ENCODE assay signal across 8 mouse cellular contexts in the genomic region with DNA sequence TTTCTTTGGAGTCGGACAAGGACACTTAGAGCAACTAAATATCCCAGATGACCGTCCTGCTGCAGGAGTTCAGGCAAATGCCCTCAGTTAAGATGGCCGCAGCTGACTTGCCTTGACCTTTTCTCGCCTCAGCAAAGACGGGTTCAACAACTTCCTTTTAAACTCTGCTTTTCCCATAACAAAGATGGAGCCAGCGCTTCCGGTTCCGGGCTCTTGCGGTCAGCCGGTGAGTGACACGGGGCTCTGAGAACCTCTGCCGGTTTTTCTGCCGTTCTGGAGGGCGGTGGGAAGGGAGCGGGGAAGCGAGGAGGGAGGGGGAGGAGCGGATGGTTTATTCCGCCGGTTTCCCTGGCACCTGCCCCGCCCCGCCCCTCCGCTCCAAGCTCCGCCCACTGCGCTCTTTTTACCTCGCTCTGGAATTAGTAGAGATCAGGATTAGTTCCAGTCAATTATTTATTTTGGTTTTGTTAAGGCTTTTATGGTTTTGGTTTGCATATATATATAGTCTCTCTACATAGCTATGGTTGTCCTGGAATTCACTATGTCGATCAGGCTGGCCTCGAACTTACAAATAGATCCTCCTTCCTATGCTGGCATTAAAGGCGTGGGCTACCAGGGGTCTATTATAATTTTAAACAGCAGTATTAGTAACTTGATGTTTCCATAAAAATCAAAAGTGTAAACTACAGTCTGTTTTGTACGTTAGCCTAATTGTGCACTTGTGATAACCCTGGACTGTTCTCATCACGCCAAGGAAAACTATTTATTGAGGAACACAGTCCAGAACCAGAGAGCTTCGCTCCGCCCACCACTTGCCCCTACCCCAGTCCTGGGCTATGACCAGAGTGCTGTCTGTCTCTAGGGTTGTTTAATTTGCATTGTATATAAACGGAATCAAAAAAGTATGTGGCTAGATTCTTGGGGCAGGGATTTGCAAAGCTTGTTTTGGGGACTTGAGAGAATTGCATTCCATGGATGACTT. TPM values are rescaled to one million over a fixed set of nuclear protein-coding genes. Genes with fewer than 3 reads are reported as not detected.
DNase-seq lines count a peak whose midpoint lies in the region; ATAC-seq and TF ChIP-seq lines count a peak whose summit lies in the region.

A gene (plus strand): TSS at position 176 of the 982 bp plus-strand sequence.

- H3K36me3 ChIP-seq in embryonic facial prominence, embryonic 13.5 days, result peaks cover 5% of the 10 kb centered on the region; the same call in 1 of the 2 replicates
- H3K36me3 ChIP-seq in kidney, adult 2 months (ENCODE audit: control insufficient read depth, insufficient read depth, low read length), result no peaks in the 10 kb centered on the region
- no peaks in the 10 kb centered on the region for H3K36me3 ChIP-seq in limb, embryonic 12.5 days
- H3K36me3 ChIP-seq in midbrain, embryonic 15.5 days (replicated peaks), result no peaks in the 10 kb centered on the region
- H3K36me3 ChIP-seq in spleen, adult 2 months (ENCODE audit: control insufficient read depth, insufficient read depth, low read length), result no peaks in the 10 kb centered on the region; the same call in 1 of the 2 replicates

- no peaks in the 10 kb centered on the region for H3K27me3 ChIP-seq in embryonic facial prominence, embryonic 13.5 days
- H3K27me3 ChIP-seq in kidney, adult 2 months (replicated peaks; ENCODE audit: control insufficient read depth, insufficient read depth, low read length), result no peaks in the 10 kb centered on the region
- H3K27me3 ChIP-seq in limb, embryonic 12.5 days, result no peaks in the 10 kb centered on the region
- H3K27me3 ChIP-seq in midbrain, embryonic 15.5 days (replicated peaks), result no peaks in the 10 kb centered on the region
- H3K27me3 ChIP-seq in spleen, adult 2 months (ENCODE audit: control insufficient read depth, insufficient read depth, low read length), result no peaks in the 10 kb centered on the region

- H3K4me2 ChIP-seq in embryonic facial prominence, embryonic 13.5 days, result peak within 1 kb of the TSS; percentile 59
- H3K4me2 ChIP-seq in limb, embryonic 12.5 days, result peak within 1 kb of the TSS; percentile 51
- H3K4me2 ChIP-seq in midbrain, embryonic 15.5 days, result peak within 1 kb of the TSS; percentile 58

- peak; percentile 61; the same call in 1 of the 2 replicates for ATAC-seq in embryonic facial prominence, embryonic 13.5 days (ENCODE audit: insufficient number of reproducible peaks, insufficient read depth, low FRiP score, low TSS enrichment, low read depth)
- ATAC-seq in limb, embryonic 12.5 days (ENCODE audit: insufficient number of reproducible peaks, insufficient read depth, low FRiP score, low TSS enrichment, low read depth), result peak; percentile 79
- ATAC-seq in midbrain, embryonic 15.5 days (replicated peaks), result peak; percentile 95

- WGBS in embryonic facial prominence, embryonic 13.5 days, result 7% methylated on average over 33 of the region's 33 CpGs
- 8% methylated on average over 33 of the region's 33 CpGs for WGBS in kidney, adult 2 months
- 10% methylated on average over 32 of the region's 33 CpGs for WGBS in limb, embryonic 12.5 days
- whole genome bisulfite sequencing in midbrain, embryonic 15.5 days, result 10% methylated on average over 33 of the region's 33 CpGs
- 16% methylated on average over 33 of the region's 33 CpGs for WGBS in spleen, adult 2 months

- TF ChIP-seq POLR2A in kidney, adult 2 months (IDR thresholded peaks at IDR 0.05; ENCODE audit: low read depth, low read length), result no peak
- peak; percentile 1; the same call in 1 of the 2 replicates for TF ChIP-seq POLR2A in spleen, adult 2 months (IDR thresholded peaks at IDR 0.05; ENCODE audit: low read depth, low read length)

- peak within 1 kb of the TSS; percentile 82 for H3K27ac ChIP-seq in embryonic facial prominence, embryonic 13.5 days
- H3K27ac ChIP-seq in kidney, adult 2 months (ENCODE audit: insufficient read depth, low read depth, low read length), result peak within 1 kb of the TSS; percentile 73
- peak within 1 kb of the TSS; percentile 72 for H3K27ac ChIP-seq in limb, embryonic 12.5 days
- H3K27ac ChIP-seq in midbrain, embryonic 15.5 days, result peak within 1 kb of the TSS; percentile 79
- H3K27ac ChIP-seq in spleen, adult 2 months (ENCODE audit: insufficient read depth, low read length), result peak within 1 kb of the TSS; percentile 60

- peaks cover 23% of the 10 kb centered on the region for H3K4me1 ChIP-seq in embryonic facial prominence, embryonic 13.5 days
- 0 out of 2 replicates have a peak, but pooled peaks cover 3% of the 10 kb centered on the region for H3K4me1 ChIP-seq in kidney, adult 2 months (ENCODE audit: control insufficient read depth, insufficient read depth, low read length)
- no peaks in the 10 kb centered on the region; the same call in 1 of the 2 replicates for H3K4me1 ChIP-seq in limb, embryonic 12.5 days (replicated peaks)
- peaks cover 17% of the 10 kb centered on the region; the same call in 1 of the 2 replicates for H3K4me1 ChIP-seq in midbrain, embryonic 15.5 days
- H3K4me1 ChIP-seq in spleen, adult 2 months (ENCODE audit: control insufficient read depth, insufficient read depth, insufficient read length), result peaks cover 4% of the 10 kb centered on the region

- H3K9ac ChIP-seq in embryonic facial prominence, embryonic 13.5 days, result peak within 1 kb of the TSS; percentile 66
- H3K9ac ChIP-seq in limb, embryonic 12.5 days (replicated peaks), result peak within 1 kb of the TSS; percentile 54
- H3K9ac ChIP-seq in midbrain, embryonic 15.5 days, result peak within 1 kb of the TSS; percentile 56

- no peaks in the 10 kb centered on the region for H3K9me3 ChIP-seq in embryonic facial prominence, embryonic 13.5 days
- H3K9me3 ChIP-seq in limb, embryonic 12.5 days, result no peaks in the 10 kb centered on the region
- H3K9me3 ChIP-seq in midbrain, embryonic 15.5 days, result no peaks in the 10 kb centered on the region

- DNase-seq in 3134 (ENCODE audit: extremely low read depth, insufficient read length, low spot score), result peak; percentile 90
- DNase-seq in adrenal gland, postnatal 36 days, result peak; percentile 92 to 93
- peak; percentile 95 to 96 for DNase-seq in heart, adult 18-20 months
- peak; percentile 97 for DNase-seq in kidney, adult 2 months
- DNase-seq in spleen, adult 2 months (ENCODE audit: low read depth in 1 of 2, low spot score in 2 of 2), result peak; percentile 69 to 82

- 0 out of 2 replicates have a peak, but pooled peaks have one; percentile 13 for TF ChIP-seq CTCF in kidney, adult 2 months (conservative IDR thresholded peaks at IDR 0.05; ENCODE audit: insufficient read depth, insufficient read length, low read depth, low read length)
- no peak for TF ChIP-seq CTCF in spleen, adult 2 months (IDR thresholded peaks at IDR 0.05; ENCODE audit: extremely low read depth, insufficient read depth, insufficient read length, insufficient replicate concordance)

- peak within 1 kb of the TSS; percentile 61 for H3K4me3 ChIP-seq in embryonic facial prominence, embryonic 13.5 days
- peak within 1 kb of the TSS; percentile 83 for H3K4me3 ChIP-seq in kidney, adult 2 months (ENCODE audit: insufficient read depth, low read depth, low read length)
- peak within 1 kb of the TSS; percentile 59 for H3K4me3 ChIP-seq in limb, embryonic 12.5 days (replicated peaks)
- H3K4me3 ChIP-seq in midbrain, embryonic 15.5 days, result peak within 1 kb of the TSS; percentile 54
- H3K4me3 ChIP-seq in spleen, adult 2 months (ENCODE audit: extremely low read depth, insufficient read depth, insufficient read length), result peak within 1 kb of the TSS; percentile 75

RNA-seq across cellular contexts. Expression of the gene that starts here (rescaled TPM):
- 10 to 100 TPM in 1 of 2 experiments, 1 to 10 TPM in 1; 7.7 to 12.8 TPM for total RNA-seq in adrenal gland, postnatal 36 days (2021)
- polyA plus RNA-seq in embryonic facial prominence, embryonic 13.5 days (2015; fragmentation: Nextera tagmentation; extraction: Ambion mirVana), result 15.0 and 16.5 TPM in 2 replicates
- total RNA-seq in heart, adult 18-20 months (2021), result 10 to 100 TPM; 36.7 to 57.1 TPM
- 12.9 and 15.3 TPM in 2 replicates for polyA plus RNA-seq in kidney, adult 2 months (2012; rRNA removed)
- polyA plus RNA-seq in limb, embryonic 12.5 days (2016; fragmentation: Nextera tagmentation; extraction: Ambion mirVana), result 18.2 and 19.9 TPM in 2 replicates
- polyA plus RNA-seq in midbrain, embryonic 15.5 days (2015; fragmentation: Nextera tagmentation; extraction: Ambion mirVana), result 21.4 and 21.8 TPM in 2 replicates
- polyA plus RNA-seq in spleen, adult 2 months (2012; rRNA removed), result 12.7 TPM in 2 replicates

Comparison
In these comparisons a context has a peak if more than half of its experiments do, and no peak if none do; other contexts are left out.
1. Peak in every context shown above with its lines: DNase-seq, ATAC-seq, H3K4me3 ChIP-seq and H3K27ac ChIP-seq.